Mouse (Mus musculus): ENCODE results near the gene Gnb3. TPM values are rescaled to one million over a fixed set of nuclear protein-coding genes. Genes with fewer than 3 reads are reported as not detected.

The Gnb3 gene
- polyA plus RNA-seq, 1 experiment from 2014 or later: 2.7 TPM

DNA sequence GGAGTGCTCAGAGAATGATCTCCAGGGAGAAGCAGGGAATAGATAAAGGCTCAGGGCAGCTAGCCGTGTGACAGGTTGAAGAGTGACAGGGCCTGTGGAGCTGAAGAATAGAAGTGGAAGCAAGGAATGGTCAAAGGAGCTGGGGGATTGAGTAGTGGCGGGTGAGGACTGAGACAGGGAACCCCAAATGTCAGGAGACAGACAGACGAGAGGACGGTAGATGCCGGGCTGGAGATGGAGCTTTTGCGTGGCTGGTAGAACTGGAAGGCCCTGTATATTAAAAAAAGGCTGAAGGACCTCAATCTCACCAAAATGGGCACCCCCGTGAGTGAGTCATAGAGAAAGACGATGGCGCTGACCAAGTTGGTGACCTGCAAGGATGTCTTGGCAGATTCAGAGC lies 20.4 kb upstream of the Gnb3 start:
- Histone ChIP-seq H3K27me3 (replicated peaks; ENCODE audit: control insufficient read depth, insufficient read depth, low read length) (peaks cover 6% of the 10 kb centered on the region; the same call in 1 of the 2 replicates), H3K4me3 (ENCODE audit: low read depth, low read length) (no peak overlapping the region)
- 87% methylated on average over 9 of the region's 9 CpGs for WGBS

DNA sequence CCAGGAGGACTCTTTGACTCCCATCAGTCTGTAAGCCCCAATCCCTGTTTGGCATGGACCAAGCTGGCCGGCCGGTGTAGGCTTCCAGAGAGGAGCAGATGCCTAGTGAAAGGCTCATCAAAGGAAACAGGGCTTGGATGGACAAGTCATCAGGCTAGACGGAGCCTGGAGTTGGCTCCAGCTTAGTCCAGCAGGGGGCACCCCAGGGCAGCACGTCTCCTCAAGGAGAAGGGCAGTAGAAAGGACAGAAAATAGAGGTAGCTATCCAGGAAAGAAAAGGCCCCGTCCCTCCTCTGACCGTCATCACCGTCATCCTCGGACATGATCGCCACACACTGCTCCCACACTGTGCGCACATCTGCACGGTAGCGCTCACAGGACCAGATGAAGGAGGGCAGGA lies 19.6 kb upstream of the Gnb3 start:
- 11% methylated on average over 12 of the region's 12 CpGs for WGBS

More for the DNA sequence above, 20.4 kb upstream of the Gnb3 start:
- H3K4me2 ChIP-seq (ENCODE audit: low read length): no peak overlapping the region
- H3K27ac ChIP-seq (ENCODE audit: low read depth): no peak overlapping the region
- H3K9me3 ChIP-seq (ENCODE audit: control insufficient read depth, low read length): no peaks in the 10 kb centered on the region
- ATAC-seq (replicated peaks; ENCODE audit: low FRiP score, low TSS enrichment, low read depth) (no peak), DNase-seq (ENCODE audit: low spot score) (no peak)
- peaks cover 28% of the 10 kb centered on the region for H3K4me1 ChIP-seq (replicated peaks; ENCODE audit: control insufficient read depth, insufficient read depth, low read length)
- no peaks in the 10 kb centered on the region for H3K36me3 ChIP-seq (ENCODE audit: control insufficient read depth, insufficient read depth, low read length)
- no peak overlapping the region for H3K9ac ChIP-seq (ENCODE audit: low read length)

DNA sequence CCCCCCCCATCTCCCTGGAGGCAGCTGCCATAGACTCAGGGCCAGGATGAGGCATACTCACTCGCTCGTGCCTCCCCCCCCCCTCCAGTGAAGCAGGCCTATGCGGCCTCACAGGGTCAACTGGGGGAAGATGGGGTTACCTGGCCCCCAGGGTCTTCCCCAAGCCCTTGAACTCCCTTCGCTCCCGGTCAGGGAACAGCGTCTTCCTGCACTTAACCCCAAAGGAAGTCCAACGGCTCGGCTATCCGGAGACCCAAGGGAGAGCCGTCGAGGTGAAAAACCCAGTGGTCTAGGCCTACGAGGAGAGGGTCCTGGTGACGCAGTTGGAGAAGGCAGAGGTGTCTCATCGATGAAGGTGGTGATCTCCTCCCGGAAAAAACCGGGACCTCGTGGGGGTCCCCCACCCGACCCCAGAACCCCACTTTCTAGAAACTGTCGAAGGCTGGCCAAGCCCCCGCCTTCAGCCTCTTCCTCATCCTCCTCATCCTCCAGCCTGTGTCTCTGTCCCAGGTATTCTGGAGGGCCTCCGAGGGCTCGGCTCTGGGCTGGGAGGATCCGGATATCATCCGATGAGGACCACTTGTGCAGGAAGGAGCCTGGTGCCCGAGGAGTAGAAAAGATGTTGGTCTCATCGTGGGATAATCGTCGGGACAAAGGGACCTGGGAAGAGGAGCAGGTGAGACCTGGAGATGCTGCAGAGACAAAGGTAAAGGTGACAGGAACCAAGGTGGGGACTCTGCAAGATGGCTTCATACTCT lies 18.7 kb upstream of the Gnb3 start:
- H3K27me3 ChIP-seq (replicated peaks; ENCODE audit: control insufficient read depth, insufficient read depth, low read length): 0 out of 2 replicates have a peak, but pooled peaks cover 6% of the 10 kb centered on the region
- no peak overlapping the region for H3K27ac ChIP-seq (ENCODE audit: low read depth)
- H3K4me1 ChIP-seq (replicated peaks; ENCODE audit: control insufficient read depth, insufficient read depth, low read length): peaks cover 28% of the 10 kb centered on the region
- H3K9me3 ChIP-seq (ENCODE audit: control insufficient read depth, low read length): no peaks in the 10 kb centered on the region
- DNase-seq (ENCODE audit: low spot score) (no peak), ATAC-seq (replicated peaks; ENCODE audit: low FRiP score, low TSS enrichment, low read depth) (no peak)
- no peak overlapping the region; the same call in 1 of the 2 replicates for H3K4me3 ChIP-seq (ENCODE audit: low read depth, low read length)
- H3K36me3 ChIP-seq (ENCODE audit: control insufficient read depth, insufficient read depth, low read length): peaks cover under 1% of the 10 kb centered on the region; the same call in 1 of the 2 replicates
- WGBS: 71% methylated on average over 28 of the region's 28 CpGs
- no peak overlapping the region for H3K9ac ChIP-seq (ENCODE audit: low read length)
- H3K4me2 ChIP-seq (ENCODE audit: low read length): peak overlapping the region; percentile 54

More for the DNA sequence above, 19.6 kb upstream of the Gnb3 start:
- ATAC-seq (replicated peaks; ENCODE audit: low FRiP score, low TSS enrichment, low read depth): no peak
- H3K4me2 ChIP-seq (ENCODE audit: low read length): peak overlapping the region; percentile 8; the same call in 1 of the 2 replicates
- no peak overlapping the region for H3K4me3 ChIP-seq (ENCODE audit: low read depth, low read length)
- H3K9me3 ChIP-seq (ENCODE audit: control insufficient read depth, low read length): no peaks in the 10 kb centered on the region
- H3K4me1 ChIP-seq (replicated peaks; ENCODE audit: control insufficient read depth, insufficient read depth, low read length): peaks cover 28% of the 10 kb centered on the region
- no peak overlapping the region for H3K27ac ChIP-seq (ENCODE audit: low read depth)
- no peak overlapping the region for H3K9ac ChIP-seq (ENCODE audit: low read length)
- peak; percentile 94 for DNase-seq (ENCODE audit: low spot score)
- H3K36me3 ChIP-seq (ENCODE audit: control insufficient read depth, insufficient read depth, low read length): no peaks in the 10 kb centered on the region
- H3K27me3 ChIP-seq (replicated peaks; ENCODE audit: control insufficient read depth, insufficient read depth, low read length): 0 out of 2 replicates have a peak, but pooled peaks cover 6% of the 10 kb centered on the region

DNA sequence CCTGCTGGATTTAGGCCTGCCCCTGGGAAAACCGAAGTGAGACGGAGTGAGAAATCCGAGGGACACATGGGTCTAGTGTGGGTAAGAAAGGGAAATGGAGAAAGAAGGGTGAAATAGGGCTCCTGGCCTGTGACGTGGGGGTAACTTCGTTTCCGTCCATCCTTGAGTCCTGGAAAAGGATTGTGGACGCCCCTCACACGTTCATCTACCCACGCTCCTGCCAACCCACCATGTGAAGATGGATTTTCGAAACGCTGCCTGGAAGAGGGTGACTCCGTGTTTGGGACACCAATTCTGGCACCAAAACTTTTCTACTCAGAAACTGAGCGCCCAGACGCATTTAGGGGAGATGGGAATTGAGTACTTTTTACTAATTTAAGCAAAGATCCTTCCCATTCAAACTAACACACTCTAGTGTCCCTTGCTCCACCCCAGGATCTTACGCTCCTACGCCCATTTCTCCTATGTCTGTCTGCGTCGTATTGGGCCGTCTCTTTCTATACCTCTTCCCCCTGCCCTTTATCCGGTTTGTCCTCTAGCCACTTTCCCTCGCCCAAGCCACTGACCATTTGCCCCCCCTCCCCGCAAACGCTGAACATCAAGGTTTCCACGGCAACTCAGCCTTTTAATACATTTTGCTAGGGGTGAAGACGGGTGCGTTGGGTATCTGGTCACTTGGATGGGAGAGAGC lies 17.9 kb upstream of the Gnb3 start:
- peak overlapping the region; percentile 54 for H3K4me2 ChIP-seq (ENCODE audit: low read length)
- H3K27me3 ChIP-seq (replicated peaks; ENCODE audit: control insufficient read depth, insufficient read depth, low read length): 0 out of 2 replicates have a peak, but pooled peaks cover 4% of the 10 kb centered on the region
- ATAC-seq (replicated peaks; ENCODE audit: low FRiP score, low TSS enrichment, low read depth): no peak
- H3K9me3 ChIP-seq (ENCODE audit: control insufficient read depth, low read length): no peaks in the 10 kb centered on the region
- peaks cover 24% of the 10 kb centered on the region for H3K4me1 ChIP-seq (replicated peaks; ENCODE audit: control insufficient read depth, insufficient read depth, low read length)
- peaks cover 8% of the 10 kb centered on the region; the same call in 1 of the 2 replicates for H3K36me3 ChIP-seq (ENCODE audit: control insufficient read depth, insufficient read depth, low read length)
- H3K27ac ChIP-seq (ENCODE audit: low read depth): peak overlapping the region; percentile 91
- 28% methylated on average over 26 of the region's 26 CpGs for WGBS
- peak overlapping the region; percentile 83 for H3K9ac ChIP-seq (ENCODE audit: low read length)
- H3K4me3 ChIP-seq (ENCODE audit: low read depth, low read length): peak overlapping the region; percentile 60
- no peak for DNase-seq (ENCODE audit: low spot score)

DNA sequence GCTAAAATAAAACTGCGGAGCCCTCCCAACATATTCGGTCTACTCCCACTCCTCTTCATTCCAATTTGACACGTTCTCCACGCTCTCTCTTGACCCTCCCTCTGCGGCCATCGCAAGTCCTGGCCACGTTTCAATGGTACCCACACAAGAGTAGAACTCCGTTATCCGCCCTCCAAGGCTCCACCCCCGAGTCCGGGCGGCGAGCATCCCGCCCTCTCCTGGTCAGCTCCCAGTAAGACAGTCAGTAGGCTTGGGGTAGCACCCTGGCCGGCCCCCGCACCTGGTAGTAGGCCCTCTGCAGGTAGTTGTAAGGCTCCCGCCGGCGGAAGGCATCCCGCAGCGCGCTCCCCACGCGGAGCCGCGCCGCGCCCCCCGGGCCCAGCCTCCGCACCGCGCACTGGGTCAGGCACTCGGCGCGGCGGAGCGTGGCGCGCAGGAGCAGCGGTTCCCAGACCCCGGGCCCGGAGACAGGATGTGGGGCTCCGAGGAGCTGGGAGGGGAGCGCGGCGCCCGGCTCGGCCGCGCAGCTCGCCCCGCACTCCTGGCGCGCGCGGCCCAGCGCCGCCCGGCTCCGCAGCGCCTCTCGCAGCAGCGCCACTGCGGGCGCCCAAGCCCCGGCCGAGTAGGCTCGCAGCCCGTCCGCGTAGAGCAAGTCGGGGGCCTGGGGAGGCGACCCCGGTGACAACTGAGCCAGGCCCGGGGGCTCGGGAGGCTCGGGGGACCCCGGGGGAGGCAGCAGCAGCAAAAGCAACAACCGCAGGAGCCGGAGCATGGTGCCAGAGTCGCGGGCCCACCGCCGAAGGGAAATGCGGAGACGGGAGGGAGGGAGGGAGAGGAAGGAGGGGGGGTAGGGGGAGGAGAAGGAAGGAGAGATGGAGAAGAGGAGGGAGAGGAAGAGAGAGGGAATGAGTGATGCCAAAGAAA lies 17.1 kb upstream of the Gnb3 start, which contains the start of gene P3h3:
Gene P3h3 (minus strand): TSS at position 837 of the 924 bp plus-strand sequence.
- DNase-seq (ENCODE audit: low spot score) (peak; percentile 90), ATAC-seq (replicated peaks; ENCODE audit: low FRiP score, low TSS enrichment, low read depth) (peak; percentile 83)
- peaks cover 16% of the 10 kb centered on the region for H3K4me1 ChIP-seq (replicated peaks; ENCODE audit: control insufficient read depth, insufficient read depth, low read length)
- H3K9ac ChIP-seq (ENCODE audit: low read length): peak within 1 kb of the TSS; percentile 83
- WGBS: under 1% methylated on average over 85 of the region's 86 CpGs
- H3K27ac ChIP-seq (ENCODE audit: low read depth): peak within 1 kb of the TSS; percentile 91
- H3K9me3 ChIP-seq (ENCODE audit: control insufficient read depth, low read length): no peaks in the 10 kb centered on the region
- H3K36me3 ChIP-seq (ENCODE audit: control insufficient read depth, insufficient read depth, low read length): peaks cover 16% of the 10 kb centered on the region
- no peaks in the 10 kb centered on the region for H3K27me3 ChIP-seq (replicated peaks; ENCODE audit: control insufficient read depth, insufficient read depth, low read length)
- peak within 1 kb of the TSS; percentile 54 for H3K4me2 ChIP-seq (ENCODE audit: low read length)
- peak within 1 kb of the TSS; percentile 60 for H3K4me3 ChIP-seq (ENCODE audit: low read depth, low read length)

DNA sequence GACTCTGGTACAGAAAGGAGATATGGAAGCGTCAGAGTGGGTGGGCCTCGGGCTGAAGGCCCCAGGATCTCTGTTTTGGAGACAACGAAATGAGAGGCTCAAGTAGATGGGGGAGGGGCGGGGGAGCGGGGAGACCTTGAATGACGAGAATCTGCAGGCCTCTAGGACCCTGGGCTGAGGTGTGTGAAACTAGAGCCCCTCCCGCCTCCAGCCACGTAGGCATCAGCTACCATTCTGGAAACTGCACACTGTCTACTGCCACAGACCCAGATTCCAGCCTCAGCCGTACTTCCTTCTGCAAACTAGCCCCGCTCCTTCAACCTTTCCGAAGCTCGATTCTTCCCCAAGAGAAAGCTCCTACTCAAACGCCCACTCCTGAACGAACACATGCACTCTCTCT lies 16.2 kb upstream of the Gnb3 start:
- Histone ChIP-seq H3K4me3 (ENCODE audit: low read depth, low read length) (peak overlapping the region; percentile 60), H3K9ac (ENCODE audit: low read length) (peak overlapping the region; percentile 83), H3K4me2 (ENCODE audit: low read length) (peak overlapping the region; percentile 54), H3K4me1 (replicated peaks; ENCODE audit: control insufficient read depth, insufficient read depth, low read length) (peaks cover 15% of the 10 kb centered on the region), H3K36me3 (ENCODE audit: control insufficient read depth, insufficient read depth, low read length) (peaks cover 20% of the 10 kb centered on the region), H3K9me3 (ENCODE audit: control insufficient read depth, low read length) (no peaks in the 10 kb centered on the region), H3K27me3 (replicated peaks; ENCODE audit: control insufficient read depth, insufficient read depth, low read length) (no peaks in the 10 kb centered on the region), H3K27ac (ENCODE audit: low read depth) (peak overlapping the region; percentile 91)
- WGBS: 8% methylated on average over 14 of the region's 14 CpGs
- ATAC-seq (replicated peaks; ENCODE audit: low FRiP score, low TSS enrichment, low read depth) (no peak; the same call in 1 of the 2 replicates), DNase-seq (ENCODE audit: low spot score) (no peak)

DNA sequence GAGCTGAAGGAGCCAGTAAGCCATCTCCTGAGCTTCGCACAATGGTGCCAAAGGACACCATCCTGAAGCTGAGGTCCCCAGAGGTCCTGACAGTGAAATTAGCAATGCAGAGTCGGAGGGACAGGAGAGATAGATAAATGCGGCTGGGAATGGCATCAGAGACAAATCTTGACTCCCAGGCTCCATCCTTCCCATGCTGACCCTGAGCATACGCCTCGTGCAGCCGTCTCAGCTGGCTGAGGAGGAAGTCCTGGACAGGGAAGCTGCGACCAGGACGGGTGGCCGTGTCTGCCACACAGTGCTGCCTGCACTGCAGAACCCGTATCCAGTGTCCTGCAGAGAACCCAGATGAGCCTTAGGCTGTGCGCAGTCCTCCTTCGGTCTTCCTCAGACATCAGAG lies 14.6 kb upstream of the Gnb3 start:
- no peak overlapping the region for H3K27ac ChIP-seq (ENCODE audit: low read depth)
- H3K36me3 ChIP-seq (ENCODE audit: control insufficient read depth, insufficient read depth, low read length): peaks cover 20% of the 10 kb centered on the region
- peaks cover 11% of the 10 kb centered on the region for H3K4me1 ChIP-seq (replicated peaks; ENCODE audit: control insufficient read depth, insufficient read depth, low read length)
- WGBS: 71% methylated on average over 12 of the region's 12 CpGs
- no peaks in the 10 kb centered on the region for H3K9me3 ChIP-seq (ENCODE audit: control insufficient read depth, low read length)
- no peak overlapping the region for H3K4me3 ChIP-seq (ENCODE audit: low read depth, low read length)
- no peaks in the 10 kb centered on the region for H3K27me3 ChIP-seq (replicated peaks; ENCODE audit: control insufficient read depth, insufficient read depth, low read length)
- no peak for DNase-seq (ENCODE audit: low spot score)
- H3K4me2 ChIP-seq (ENCODE audit: low read length): no peak overlapping the region
- no peak for ATAC-seq (replicated peaks; ENCODE audit: low FRiP score, low TSS enrichment, low read depth)
- no peak overlapping the region for H3K9ac ChIP-seq (ENCODE audit: low read length)

DNA sequence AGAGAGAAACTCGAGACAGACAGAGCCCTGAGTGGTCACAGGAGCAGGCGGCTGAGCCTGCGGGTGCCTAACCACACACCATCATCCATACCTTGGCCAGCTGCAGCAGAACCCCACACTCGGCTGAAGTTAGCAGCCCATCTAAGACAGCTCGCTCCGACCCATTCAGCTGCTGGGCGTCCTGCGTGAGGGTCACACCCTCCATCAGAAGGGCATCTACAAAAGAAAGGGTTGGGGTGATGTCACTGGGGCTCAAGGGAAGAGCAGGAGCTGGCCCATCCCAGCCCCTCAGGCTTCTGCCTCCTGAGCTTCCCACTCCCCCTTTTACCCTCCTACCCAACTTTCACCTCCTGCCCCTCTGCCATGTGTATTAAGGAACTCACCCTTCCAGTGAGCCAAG lies 10.5 kb upstream of the Gnb3 start:
- 52% methylated on average over 8 of the region's 8 CpGs for WGBS
- Histone ChIP-seq H3K27me3 (replicated peaks; ENCODE audit: control insufficient read depth, insufficient read depth, low read length) (no peaks in the 10 kb centered on the region), H3K4me3 (ENCODE audit: low read depth, low read length) (no peak overlapping the region), H3K4me2 (ENCODE audit: low read length) (no peak overlapping the region), H3K36me3 (ENCODE audit: control insufficient read depth, insufficient read depth, low read length) (peaks cover 27% of the 10 kb centered on the region), H3K9me3 (ENCODE audit: control insufficient read depth, low read length) (no peaks in the 10 kb centered on the region), H3K4me1 (replicated peaks; ENCODE audit: control insufficient read depth, insufficient read depth, low read length) (0 out of 2 replicates have a peak, but pooled peaks cover 5% of the 10 kb centered on the region), H3K9ac (ENCODE audit: low read length) (no peak overlapping the region), H3K27ac (ENCODE audit: low read depth) (no peak overlapping the region)
- DNase-seq (ENCODE audit: low spot score) (no peak), ATAC-seq (replicated peaks; ENCODE audit: low FRiP score, low TSS enrichment, low read depth) (no peak)

All from intestine, embryonic 14.5 days (tissue).